Mouse (Mus musculus): ENCODE data around the gene Hnrnpab.
A peak's percentile ranks its signal among the peaks of the same experiment; 100 is the strongest.

DNA sequence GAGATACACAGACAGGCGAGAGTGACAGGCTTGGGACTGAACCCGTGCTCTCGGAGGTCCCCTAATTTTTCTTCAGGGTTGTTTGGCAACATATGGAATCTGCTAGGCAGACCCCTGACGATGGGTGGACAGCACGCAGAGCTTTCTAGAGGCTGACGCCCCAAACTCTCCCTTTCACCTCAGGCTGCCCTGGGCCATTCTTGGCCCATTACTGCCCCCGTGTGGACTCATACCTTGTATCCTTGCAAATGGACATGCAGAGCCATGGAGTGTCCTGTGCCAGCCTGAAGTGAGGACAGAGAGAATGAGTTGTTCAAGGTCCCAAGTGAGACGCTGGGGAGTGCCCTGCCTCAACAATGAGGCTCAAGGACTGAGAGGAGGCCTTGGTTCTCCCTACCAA, 23.9 kb downstream of the Hnrnpab start:
- TF ChIP-seq POLR2A (IDR thresholded peaks at IDR 0.05; ENCODE audit: borderline replicate concordance, extremely low read depth, insufficient read depth, insufficient read length, poor library complexity, severe bottlenecking): no peak
- peak; percentile 65; the same call in 1 of the 2 replicates for TF ChIP-seq CTCF (IDR thresholded peaks at IDR 0.05; ENCODE audit: borderline replicate concordance, extremely low read depth, insufficient read depth, insufficient read length)
